Mouse (Mus musculus): Measurements from ENCODE around the gene Mien1.
A peak's percentile ranks its signal among the peaks of the same experiment; 100 is the strongest.

Mien1 gene

DNA sequence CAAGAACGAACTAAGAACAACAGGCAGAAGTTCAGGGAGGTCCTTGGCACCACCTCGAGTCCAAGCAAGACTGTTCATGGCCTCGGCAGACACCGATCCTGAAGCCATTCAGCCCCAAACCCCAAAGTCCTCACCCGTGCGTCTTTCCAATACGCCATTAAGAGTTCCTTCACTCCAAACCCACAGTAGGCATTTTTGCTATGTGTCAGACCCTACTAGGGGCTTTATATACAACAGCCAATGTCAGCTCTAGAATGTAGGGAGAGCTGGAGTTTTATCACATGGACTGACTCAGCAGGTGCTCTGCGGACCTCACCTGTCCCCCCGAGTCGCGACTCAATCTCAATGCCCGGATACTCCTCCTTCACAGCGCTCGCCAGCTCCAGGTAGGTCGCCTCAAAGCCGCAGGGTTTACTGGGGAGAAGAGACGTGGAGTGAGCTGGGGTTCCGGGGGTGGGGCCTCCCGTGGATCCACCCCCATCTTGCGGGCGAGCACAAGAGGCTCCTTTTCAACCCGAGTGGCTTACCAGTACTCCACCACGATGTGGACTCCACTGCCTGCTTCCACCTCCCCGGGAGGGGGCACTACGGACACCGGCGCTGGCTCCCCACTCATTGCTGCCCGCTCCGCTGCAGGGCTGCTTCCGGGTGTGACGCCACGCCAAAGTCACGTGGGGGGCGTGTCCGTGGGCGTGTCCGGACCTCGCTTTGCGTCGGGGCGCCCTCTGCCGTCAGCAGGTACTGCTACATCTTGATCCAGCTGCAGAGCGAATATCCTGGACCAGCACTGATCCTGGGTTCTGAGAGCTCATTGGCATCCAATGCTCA, at the start of gene Mien1:
Mien1 (minus strand) TSS at position 661 of the 828 bp plus-strand sequence.
- peak; percentile 92 to 99 for DNase-seq

DNA sequence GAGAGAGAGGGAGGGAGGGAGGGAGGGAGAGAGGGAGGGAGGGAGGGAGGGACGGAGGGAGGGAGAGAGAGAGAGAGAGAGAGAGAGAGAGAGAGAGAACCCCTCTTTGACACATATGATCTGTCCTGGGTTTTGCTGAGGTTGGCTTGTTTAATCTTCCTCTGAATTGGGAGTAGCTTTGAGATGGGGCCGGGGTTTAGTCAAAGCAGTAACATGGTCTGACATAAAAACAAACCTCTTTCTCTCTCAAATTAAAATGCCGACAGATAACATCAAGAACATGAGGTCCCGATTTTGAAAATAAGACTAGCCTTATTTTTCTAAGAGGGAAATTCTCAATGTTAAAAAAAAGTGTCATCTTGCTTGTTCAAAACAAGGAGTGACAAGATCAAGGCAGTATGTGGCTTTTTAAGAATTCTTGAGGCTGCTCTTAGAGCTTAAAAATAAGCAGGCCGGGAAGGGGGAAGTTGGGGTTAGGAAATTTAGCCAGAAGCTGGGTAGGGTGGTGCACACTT, 48.8 kb upstream of the Mien1 start:
- no peak for DNase-seq

DNA sequence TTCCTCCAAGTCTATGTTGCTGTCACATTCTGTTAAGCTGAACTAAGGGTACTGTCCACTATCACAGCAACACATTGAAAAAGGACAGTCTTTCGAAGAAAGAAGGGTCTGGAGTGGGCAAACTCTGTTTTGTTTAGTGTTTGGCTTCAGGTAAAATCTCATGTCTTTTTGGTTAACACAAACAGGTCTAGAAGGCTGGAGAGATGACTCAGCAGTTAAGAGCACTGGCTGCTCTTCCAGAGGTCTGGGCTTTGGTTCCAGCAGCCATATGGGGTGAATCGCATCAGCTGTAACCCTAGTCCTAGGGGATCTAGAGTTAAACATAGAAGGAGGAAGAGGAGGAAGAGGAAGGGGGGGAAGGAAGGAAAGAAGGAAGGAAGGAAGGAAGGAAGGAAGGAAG, 47.0 kb upstream of the Mien1 start:
- DNase-seq, result no peak

DNA sequence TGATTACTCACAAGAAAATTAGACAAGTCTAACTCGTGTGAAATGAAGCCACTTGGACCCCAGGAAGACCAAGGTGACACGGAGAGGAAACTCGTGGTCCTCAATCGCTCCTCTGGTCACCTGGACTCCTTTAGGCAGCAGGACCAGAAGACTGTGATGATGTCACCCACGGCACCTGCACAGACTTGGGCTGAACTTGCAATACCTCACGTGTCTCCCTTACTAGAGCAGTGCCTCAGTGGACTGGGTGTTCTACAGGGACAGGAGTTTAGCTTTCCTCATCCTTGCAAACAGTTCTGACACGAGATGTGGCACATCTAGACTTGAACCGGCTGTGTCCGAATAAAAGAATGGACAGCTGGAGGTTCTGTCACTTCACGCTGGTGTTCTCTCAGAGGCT, 43.3 kb upstream of the Mien1 start:
- DNase-seq, result no peak

DNA sequence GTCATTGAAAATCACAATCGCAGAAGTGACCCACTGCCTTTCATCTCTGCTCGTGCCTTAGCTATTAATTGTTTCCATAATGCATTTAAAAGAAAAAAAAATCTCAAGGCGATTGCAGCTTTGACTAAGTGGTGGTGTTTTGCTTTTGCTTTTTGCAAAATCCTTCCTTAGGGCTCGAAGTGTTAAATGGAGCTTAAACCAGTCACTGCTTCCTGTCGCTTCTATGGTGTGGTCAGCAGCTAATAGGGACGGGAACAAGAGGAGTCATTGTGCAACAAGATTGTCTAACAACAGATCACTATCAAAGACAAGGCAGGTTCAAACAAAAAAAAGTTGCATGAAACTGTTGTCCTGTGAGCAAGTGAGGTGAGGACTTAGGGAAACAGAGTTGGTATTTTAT, 42.4 kb upstream of the Mien1 start:
- no peak for DNase-seq

DNA sequence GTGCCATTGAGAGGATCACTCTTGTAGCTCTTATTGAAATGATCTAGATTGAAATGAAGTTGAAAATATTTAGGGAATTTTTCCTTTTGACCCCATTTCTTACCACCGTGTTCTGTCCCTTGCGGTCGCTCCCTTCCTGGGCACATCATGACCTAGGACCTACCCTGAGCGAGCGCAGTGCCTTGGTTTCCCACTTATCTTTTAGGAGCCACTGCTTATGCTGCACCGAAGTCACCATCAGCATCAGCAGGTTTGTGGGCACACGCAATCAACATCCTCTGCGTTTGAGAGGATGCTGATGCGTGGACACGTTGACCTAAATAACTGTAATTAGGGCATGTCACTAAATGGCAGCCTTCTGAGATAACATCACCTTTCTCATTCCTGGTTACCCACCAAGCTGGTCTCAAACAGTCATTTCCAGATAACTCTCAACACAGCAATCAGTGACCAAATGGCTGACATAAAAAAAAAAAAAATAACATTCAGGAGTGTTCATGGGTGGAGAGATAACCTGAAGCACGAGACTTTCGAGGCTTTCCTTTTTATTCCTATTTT, 41.2 kb upstream of the Mien1 start:
- no peak for DNase-seq

DNA sequence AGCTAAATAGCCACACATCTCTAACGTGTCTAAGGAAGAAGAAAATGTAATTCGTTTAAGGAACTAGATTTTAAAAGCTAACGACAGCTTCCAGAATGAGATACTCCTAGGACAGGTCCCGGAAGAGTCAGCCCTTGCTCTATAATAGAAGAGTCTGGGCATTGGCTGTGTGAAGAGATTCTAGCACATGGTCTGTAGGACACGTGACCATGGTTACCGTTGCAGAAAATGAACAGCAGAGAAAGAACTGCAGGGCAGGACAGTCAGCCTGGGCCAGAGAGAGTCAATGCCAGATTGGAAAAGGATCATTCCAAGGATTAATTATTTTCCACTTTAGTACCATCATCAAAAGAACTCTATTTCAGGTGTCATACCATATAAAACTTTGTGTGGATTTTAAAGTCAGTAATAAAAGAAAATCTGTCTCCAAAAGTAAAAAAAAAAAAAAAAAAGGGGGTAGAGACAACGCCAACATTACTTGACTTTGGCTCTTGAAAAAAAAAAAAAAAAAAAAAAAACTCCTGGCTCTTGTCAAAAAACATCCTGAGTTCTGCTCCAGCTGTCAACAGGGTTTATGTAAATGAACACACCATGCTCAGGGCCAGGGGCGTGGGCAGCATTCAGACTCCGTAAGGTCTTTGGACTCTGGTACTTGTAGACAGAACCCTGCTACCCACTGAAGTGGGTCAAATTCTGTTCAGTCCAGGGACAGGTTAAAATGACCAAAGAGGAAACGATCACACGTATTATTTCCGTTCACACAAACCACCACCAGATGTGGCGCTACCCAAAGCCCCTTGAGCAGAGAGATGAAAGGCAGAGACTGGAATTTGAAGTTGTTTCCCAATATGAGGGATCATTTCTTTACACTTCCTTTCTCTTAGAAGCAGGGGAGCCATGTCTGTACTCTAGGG, 40.5 kb upstream of the Mien1 start:
- no peak for DNase-seq

DNA sequence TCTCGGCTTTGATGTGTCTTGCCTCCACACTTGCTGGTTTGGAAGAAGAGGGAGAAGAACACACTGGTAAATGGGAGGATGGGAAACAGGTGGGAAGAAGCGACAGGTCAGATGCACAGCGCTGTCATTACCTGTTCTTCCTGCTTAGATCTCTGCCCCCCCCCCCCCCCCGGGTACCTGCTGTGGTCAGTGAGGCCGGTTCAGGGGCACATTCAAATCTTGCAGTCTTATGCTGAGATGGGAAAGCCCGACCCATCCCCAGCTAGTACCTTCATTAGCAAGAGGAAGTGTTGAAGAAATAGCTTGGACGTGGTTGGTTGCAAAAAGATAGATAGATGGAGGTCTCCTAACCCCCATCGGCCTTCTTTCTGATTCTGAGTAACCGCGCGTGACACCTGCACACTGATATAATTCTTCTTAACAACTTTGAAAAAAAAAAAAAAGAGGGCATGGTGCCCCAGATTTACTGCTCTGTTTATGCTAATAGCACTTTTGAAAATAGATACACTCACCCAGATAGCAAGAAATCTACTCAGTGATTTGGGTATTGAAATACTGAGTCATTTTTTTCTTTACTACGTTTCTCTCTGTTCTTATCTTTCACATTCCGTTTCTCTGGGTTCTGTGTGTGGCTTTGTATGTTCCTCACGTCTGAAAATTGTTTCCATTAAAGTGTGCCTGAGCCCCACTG, 38.4 kb upstream of the Mien1 start:
- no peak for DNase-seq

DNA sequence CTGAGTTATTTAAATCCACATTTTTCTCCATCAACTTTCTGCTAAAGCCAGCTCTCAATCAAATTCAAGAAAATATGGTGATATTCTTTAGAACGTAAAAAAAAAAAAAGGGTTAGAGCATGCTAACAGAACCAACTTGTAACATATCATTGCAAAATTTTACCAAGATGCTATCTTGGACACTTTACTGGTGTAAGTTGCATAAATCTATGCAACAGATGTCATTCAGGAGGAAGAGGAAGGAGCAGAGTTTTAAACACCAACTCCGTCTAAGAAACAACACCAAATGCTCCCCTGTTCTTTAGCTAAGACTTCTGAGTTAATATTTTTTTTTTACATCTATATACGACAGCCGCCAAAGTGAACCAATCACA, 37.6 kb upstream of the Mien1 start:
- no peak for DNase-seq

DNA sequence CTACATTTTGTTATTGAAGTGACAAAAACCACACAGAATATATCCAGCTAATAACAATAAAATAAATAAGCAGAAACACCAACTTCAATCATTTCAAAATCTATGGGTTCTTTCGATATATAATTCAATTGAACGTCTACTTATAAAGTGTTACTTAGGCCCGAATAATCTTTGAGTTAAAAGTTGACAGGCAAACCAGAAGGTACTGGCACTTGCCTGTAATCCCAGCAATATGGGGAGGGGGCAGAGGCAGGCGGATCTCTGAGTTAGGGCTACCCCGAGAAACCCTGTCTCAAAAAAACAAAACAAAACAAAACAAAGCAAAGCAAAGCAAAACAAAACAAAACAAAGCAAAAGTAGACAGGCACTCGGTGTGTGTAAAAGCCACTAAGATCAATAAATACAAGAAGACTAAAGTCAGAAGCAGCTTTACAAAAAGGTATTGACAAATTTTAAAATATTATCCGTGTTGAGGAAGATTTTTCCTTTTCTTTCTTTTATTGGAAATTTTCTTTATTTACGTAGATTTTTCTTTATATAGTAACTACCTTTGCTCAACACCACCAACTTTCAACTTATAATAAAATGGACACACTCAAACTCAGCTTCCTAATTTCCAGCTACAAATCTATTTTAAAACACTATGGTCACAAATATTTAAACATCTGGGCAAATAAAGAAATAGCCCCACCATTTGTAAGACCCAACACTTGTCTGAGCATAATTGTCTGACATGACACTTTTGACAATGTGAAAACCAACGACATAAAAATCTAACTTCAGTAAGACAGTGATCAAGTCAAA, 37.0 kb upstream of the Mien1 start:
- DNase-seq, result no peak

DNA sequence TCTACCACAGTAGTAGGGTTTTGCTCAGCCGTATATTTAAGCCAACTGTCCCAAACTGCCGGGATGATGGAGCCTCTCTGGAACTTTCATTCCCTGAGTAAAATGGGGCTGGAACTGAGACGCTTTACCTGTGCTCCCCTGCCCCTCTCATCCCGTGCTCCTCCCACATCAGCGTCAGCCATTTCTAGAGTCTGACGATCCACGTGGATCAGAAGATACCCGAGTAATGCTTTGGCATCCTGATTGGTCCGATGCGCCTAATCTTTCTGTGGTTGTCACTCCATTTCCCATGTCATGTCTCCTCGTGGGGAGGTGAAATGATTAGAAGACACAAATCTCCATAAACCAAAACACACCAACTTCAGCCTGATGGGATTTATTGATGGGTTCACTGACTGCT, 36.2 kb upstream of the Mien1 start:
- DNase-seq, result no peak

DNA sequence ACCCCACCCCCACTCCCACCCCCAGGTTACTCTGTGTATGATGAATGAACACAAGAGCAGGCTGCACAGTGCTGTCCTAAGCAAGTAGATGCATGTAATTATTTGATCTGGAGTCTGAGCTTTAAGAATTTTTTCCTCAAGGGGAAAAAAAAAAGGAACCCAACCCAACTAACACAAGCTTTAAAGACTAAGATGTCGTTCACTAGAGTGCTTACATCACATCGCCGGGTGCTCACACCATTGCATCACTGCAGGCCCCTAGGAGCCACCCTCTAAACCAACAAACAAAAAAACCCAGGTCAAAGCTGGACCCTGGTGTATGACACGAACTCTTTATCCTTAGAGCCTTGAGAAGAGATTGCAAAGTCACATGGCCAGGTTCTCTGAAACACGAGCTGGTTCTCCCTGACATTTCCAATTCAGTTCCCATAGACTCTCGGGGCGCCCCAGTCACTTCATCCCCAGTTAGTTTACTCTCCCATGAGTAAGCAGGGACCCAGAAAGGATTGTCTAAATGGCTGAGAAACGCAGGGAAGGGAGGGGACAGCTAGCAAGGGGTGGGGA, 35.2 kb upstream of the Mien1 start:
- DNase-seq, result no peak

DNA sequence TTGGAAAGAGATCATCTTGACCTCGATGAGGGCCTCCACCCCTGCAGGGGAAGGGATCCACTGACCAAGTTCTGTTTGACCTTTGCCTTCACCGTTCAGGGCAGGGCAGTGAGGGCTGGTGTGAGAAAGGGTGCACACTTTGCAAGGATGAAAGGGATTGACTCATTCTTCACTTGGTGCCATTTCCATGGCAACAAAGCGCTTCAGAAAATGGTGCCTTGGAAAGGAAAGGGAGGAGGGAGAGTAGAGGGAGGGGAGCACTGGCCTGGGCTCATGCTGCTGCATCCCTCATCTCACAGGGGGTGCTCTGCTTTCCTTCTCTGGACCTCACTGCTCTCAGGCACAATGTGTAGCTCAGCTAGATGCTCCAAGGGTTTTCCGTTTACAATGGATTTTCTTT, 33.9 kb upstream of the Mien1 start:
- DNase-seq, result no peak

DNA sequence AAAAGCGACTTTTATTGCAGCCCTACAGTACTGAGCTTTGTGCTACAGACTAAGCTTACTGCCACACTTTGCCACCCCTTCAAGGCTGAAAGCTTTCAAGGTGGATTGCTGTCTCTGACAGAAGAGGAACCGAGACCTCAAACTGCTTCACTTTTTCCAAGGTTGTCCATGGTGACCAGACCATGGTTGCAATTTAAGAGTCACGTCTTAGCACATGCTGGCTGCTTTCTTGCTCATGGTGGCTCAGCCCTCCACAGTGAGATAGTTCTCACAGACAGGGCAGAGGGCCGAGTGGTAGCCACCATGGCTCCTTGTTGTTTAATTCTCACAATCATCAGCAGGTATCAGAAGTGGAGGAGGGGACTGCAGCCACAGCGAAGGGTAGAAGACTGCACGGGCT, 32.0 kb upstream of the Mien1 start:
- no peak for DNase-seq

DNA sequence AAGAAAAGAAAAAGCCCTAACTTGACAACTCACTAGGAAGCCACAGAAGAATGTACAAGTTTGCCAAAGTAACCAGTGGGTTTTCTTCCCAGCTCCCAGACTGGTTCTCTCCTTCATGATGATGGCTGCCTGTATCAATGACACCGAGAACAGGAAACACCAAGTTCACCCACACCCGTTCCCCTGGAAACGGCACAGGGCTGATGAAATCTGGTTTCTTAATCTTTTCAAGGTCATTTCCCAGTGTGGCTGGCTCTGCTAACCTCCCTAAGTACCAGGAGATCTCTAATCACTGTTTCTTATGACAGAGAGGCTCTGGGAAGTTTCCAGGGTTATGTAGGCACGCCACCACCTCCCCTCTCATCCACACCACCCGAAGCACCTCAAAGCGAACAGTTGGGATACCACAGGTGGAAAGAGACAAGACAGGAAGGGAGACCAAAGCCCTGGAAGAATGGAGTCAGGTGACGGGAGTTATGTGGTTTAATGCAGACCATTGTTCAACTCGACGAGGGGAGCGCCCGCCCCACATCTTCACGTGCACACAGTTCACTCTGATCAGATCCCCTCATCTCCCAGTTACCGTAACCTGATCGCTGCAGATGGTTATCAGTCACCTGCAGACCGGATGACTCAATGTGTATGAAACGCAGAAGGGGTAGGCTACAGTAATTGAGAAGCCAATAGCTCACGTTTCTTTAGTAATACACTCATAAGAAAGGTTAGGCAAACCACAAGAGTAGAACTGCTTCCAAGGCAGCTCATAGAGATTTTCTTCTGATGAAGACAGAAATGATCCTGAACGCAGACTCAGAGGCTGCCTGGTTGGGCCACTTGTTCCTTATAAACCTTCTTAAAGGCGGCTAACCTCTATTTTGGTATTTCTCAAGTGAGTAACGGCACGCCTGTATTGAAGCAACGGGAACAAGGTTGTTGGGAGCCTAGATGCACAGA, 31.2 kb upstream of the Mien1 start:
- DNase-seq, result no peak

DNA sequence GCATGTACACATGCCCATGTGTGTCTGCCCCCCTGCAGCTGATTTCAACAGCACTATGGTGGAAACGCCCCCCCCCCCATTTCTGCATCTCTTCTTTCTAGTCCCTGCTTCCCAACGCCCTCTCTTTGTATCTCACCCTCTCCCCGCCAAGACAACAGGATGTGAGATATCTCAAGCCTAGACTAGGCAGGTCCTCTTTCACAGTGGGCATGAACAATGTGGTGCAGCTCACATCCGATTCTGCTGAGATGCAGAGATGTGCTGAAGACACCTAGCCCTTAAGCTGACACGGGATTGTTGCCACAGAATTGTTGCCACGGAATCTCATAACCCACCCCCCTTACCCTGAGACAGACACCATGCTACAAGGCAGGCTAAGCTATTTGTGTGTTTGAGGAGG, 25.7 kb upstream of the Mien1 start:
- no peak for DNase-seq

DNA sequence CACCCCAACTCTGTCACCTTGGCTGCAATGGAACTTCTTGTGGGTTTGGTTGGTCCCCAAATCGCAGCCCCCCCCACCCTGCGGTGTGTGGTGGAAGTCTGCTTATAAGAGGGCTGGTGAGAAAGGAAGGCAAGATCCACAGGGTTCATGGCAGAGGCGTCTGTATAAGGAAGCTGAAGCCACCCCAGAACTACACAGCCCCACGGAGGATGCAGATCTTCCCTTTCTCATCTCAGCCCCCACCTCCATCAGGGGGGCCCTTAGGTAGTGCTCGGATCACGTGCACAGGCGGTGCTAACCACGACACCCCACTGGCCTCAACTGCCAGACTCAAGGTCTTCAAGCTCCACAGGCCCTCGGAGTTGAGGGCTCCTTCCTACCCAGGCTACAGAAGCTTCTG, 25.1 kb upstream of the Mien1 start:
- no peak for DNase-seq

DNA sequence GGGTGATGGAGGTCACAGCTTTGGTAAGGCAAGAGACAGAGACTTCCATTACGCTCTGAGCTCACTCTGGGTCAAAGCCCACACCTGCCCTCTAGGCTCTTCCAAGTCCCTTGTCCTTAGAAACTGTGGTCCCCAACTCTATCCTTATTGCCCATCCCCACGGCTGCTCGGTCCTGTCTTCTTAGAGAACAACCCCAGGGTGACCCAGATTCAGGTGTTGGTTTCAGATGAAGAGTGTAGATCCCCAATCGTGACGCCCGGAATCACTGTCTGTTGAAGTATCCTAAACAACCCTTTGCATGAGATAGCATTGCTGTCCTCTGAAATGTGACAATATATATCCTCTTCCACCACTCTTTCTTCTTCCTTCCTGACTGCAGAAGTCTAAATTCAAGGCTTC, 23.5 kb upstream of the Mien1 start:
- DNase-seq, result no peak

DNA sequence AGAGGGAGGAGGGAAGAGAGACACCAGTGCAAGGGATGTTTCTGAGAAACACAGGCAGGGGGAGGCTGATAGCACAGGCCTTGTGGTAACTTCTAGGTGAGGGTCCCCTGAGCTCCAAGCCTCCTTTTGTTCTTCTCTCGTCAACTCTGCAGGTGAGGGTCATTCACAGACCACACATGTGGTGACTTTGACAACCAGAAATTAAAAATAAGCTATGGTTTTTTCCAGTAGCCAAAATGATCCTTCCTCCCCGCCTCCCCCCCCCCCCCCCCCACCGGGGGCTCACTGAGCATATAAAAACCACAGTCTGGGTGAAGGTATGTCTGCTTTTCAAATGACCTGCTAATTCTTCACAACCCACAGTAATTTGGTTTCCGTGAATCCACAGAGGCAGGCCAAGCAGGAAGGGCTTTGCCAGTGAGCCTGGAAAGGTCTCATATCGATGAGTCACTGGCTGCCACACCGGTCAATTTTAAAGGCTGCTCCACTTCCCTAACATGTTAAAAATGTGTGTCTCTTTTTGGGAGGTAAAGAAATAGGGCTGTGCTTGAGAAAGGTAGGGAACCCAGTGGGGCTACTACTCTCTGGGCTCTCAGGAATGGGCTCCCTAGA, 22.4 kb upstream of the Mien1 start:
- DNase-seq, result no peak

DNA sequence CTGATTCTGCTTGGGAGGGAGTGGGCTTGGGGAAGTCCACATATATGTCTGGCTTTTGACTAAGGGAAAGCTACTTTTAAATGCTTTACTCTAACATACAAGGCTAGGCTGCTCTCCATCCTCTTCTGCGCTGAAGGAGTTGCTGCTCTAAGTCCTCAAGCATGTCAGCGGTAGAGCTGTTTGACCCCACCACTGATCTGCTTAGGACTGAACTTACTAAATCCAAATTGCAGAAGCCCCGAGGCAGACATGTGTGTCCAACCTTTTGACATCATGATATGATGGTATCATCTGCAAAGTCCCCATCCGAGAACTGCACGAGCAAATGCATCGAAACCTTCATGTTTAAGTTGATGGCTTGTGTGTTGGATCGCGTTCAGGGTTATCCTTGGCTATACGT, 21.1 kb upstream of the Mien1 start:
- no peak for DNase-seq

Data from cerebellum, adult 18-20 months (tissue).